Mouse (Mus musculus): ENCODE results near the gene Srbd1. TPM values are rescaled to one million over a fixed set of nuclear protein-coding genes. Genes with fewer than 3 reads are reported as not detected.

Srbd1 gene
- polyA plus RNA-seq, 1 experiment from 2014 or later: 11.5 TPM

DNA sequence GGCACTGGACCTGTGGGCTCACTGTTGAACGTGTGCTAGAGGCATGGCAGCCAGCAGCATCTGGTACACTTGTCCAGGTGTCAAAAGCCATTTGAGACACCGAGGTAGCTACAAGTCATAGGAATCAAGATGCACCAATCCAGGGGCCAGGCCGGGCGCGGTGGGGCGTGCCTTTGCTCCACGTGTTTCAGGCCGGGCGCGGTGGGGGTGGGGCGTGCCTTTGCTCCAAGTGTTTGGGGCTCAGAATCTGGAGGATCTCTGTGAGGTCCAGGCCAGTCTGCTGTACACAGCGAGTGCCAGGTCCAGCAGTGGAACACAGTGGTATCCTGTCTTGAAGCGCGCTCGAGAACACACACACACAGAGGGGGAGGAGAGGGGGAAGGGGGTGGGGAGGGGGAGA is 17.7 kb upstream of the Srbd1 start:
- H3K27me3 ChIP-seq (replicated peaks; ENCODE audit: control insufficient read depth, insufficient read depth, low read length): no peaks in the 10 kb centered on the region
- no peak overlapping the region for H3K4me3 ChIP-seq (ENCODE audit: low read depth, low read length)
- no peak overlapping the region for H3K27ac ChIP-seq (ENCODE audit: low read depth, low read length)
- H3K36me3 ChIP-seq (ENCODE audit: control insufficient read depth, insufficient read depth, low read length): no peaks in the 10 kb centered on the region
- no peak for ATAC-seq (replicated peaks; ENCODE audit: low FRiP score)
- no peak overlapping the region for H3K9ac ChIP-seq (ENCODE audit: low read depth, low read length)
- H3K4me2 ChIP-seq: no peak overlapping the region
- no peaks in the 10 kb centered on the region for H3K9me3 ChIP-seq (ENCODE audit: control insufficient read depth, low read length)
- WGBS: 55% methylated on average over 15 of the region's 15 CpGs
- H3K4me1 ChIP-seq (replicated peaks; ENCODE audit: control insufficient read depth, insufficient read depth, low read length): no peaks in the 10 kb centered on the region
- no peak for DNase-seq (ENCODE audit: low spot score)

DNA sequence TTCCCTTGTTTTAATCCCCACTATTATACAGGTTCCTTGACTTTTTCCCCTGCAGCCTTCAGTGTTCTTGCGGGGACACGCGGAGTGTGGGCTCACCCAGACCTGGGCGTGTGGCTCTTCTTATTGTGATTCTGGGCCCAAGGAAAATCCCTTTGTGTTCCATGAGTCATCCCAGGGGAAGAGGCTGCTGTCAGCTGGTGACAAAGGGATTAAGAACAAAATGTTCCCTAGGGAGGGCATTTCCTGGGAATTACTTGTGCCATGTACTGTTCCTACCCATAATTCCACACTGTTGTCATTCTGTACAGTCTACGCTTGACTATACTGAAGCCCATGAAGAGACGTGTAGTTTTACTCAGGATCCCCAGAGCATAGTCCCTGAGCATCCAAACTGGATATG is 12.0 kb upstream of the Srbd1 start:
- Histone ChIP-seq H3K9me3 (ENCODE audit: control insufficient read depth, low read length) (no peaks in the 10 kb centered on the region), H3K27ac (ENCODE audit: low read depth, low read length) (no peak overlapping the region), H3K36me3 (ENCODE audit: control insufficient read depth, insufficient read depth, low read length) (no peaks in the 10 kb centered on the region), H3K27me3 (replicated peaks; ENCODE audit: control insufficient read depth, insufficient read depth, low read length) (no peaks in the 10 kb centered on the region), H3K4me2 (no peak overlapping the region), H3K4me3 (ENCODE audit: low read depth, low read length) (no peak overlapping the region), H3K4me1 (replicated peaks; ENCODE audit: control insufficient read depth, insufficient read depth, low read length) (no peaks in the 10 kb centered on the region), H3K9ac (ENCODE audit: low read depth, low read length) (no peak overlapping the region)
- ATAC-seq (replicated peaks; ENCODE audit: low FRiP score): no peak
- 88% methylated on average over 6 of the region's 6 CpGs for WGBS
- no peak for DNase-seq (ENCODE audit: low spot score)

DNA sequence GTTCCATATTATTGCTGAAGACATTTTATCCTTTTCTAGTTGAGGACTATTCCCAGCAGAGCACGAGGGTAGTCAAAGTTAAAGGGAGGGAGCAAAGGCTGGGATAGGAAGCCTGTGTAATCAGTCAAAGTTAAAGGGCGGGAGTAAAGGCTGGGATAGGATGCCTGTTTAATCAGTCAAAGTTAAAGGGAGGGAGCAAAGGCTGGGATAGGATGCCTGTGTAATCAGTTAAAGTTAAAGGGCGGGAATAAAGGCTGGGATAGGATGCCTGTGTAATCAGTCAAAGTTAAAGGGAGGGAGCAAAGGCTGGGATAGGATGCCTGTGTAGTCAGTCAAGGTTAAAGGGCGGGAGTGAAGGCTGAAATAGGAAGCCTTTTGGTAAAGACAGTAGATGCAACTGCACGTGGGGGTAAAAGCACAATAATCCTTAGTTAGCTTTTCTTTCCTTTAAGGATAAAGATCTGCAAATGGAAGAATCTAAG is 5.9 kb upstream of the Srbd1 start:
- no peak overlapping the region for H3K4me3 ChIP-seq (ENCODE audit: low read depth, low read length)
- no peaks in the 10 kb centered on the region for H3K27me3 ChIP-seq (replicated peaks; ENCODE audit: control insufficient read depth, insufficient read depth, low read length)
- no peaks in the 10 kb centered on the region for H3K36me3 ChIP-seq (ENCODE audit: control insufficient read depth, insufficient read depth, low read length)
- no peak overlapping the region for H3K27ac ChIP-seq (ENCODE audit: low read depth, low read length)
- no peak overlapping the region for H3K9ac ChIP-seq (ENCODE audit: low read depth, low read length)
- DNase-seq (ENCODE audit: low spot score) (no peak), ATAC-seq (replicated peaks; ENCODE audit: low FRiP score) (peak; percentile 88)
- H3K9me3 ChIP-seq (ENCODE audit: control insufficient read depth, low read length): no peaks in the 10 kb centered on the region
- WGBS: 18% methylated on average over 5 of the region's 5 CpGs
- H3K4me1 ChIP-seq (replicated peaks; ENCODE audit: control insufficient read depth, insufficient read depth, low read length): peaks cover 6% of the 10 kb centered on the region; the same call in 1 of the 2 replicates
- H3K4me2 ChIP-seq: peak overlapping the region; percentile 17; the same call in 1 of the 2 replicates

DNA sequence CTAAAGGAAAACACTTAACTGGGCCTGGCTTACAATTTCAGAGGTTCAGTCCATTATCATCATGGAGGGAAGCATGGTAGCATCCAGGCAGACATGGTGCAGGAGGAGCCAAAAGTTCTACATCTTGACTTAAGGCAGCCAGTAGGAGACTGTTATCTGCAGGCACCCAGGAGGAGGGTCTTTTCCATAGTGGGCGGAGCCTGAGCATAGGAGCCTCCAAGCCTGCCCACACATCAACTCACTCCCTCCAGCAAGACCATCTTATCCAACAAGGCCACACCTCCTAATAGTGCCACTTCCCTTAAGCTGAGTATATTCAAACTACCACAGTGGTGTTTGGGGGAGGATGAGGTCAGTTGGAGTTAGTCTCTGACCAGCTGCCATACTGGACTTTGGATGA is 4.8 kb upstream of the Srbd1 start:
- no peak overlapping the region for H3K9ac ChIP-seq (ENCODE audit: low read depth, low read length)
- no peaks in the 10 kb centered on the region for H3K36me3 ChIP-seq (ENCODE audit: control insufficient read depth, insufficient read depth, low read length)
- ATAC-seq (replicated peaks; ENCODE audit: low FRiP score) (0 out of 2 replicates have a peak, but pooled peaks have one; percentile 16), DNase-seq (ENCODE audit: low spot score) (no peak)
- WGBS: 82% methylated on average over 1 of the region's 1 CpGs
- no peak overlapping the region for H3K4me3 ChIP-seq (ENCODE audit: low read depth, low read length)
- H3K9me3 ChIP-seq (ENCODE audit: control insufficient read depth, low read length): no peaks in the 10 kb centered on the region
- H3K27me3 ChIP-seq (replicated peaks; ENCODE audit: control insufficient read depth, insufficient read depth, low read length): no peaks in the 10 kb centered on the region
- no peak overlapping the region for H3K27ac ChIP-seq (ENCODE audit: low read depth, low read length)
- H3K4me2 ChIP-seq: no peak overlapping the region
- peaks cover 10% of the 10 kb centered on the region; the same call in 1 of the 2 replicates for H3K4me1 ChIP-seq (replicated peaks; ENCODE audit: control insufficient read depth, insufficient read depth, low read length)

DNA sequence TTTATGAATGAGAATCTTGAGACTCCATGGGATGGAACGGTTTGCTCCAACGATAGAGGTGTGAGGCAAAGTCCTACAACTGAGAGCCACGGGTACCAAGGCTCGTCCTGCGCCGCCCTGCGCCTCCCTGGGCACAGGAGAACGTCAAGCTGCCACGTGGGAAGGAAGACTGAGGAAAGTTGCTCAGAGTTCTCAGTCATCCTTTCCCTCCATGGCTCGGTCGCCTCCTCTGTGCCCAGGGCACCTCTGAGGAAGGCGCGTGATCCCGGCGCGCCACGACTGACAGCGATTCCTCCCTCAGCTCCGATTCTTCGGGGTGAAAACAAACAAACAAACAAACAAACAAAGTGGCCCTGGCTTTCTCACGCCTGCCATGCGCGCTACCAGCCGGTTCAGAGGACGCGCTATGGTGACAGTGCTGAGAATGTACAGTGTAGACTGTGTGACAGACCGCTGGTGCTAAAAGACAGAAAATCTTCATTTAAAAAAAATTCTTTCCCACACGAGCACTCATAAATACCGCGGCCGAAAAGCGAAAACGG is 367 bp downstream of the Srbd1 start:
- no peaks in the 10 kb centered on the region for H3K27me3 ChIP-seq (replicated peaks; ENCODE audit: control insufficient read depth, insufficient read depth, low read length)
- DNase-seq (ENCODE audit: low spot score) (no peak), ATAC-seq (replicated peaks; ENCODE audit: low FRiP score) (peak; percentile 77)
- 1% methylated on average over 33 of the region's 33 CpGs for WGBS
- H3K36me3 ChIP-seq (ENCODE audit: control insufficient read depth, insufficient read depth, low read length): 0 out of 2 replicates have a peak, but pooled peaks cover 2% of the 10 kb centered on the region
- H3K4me2 ChIP-seq: peak overlapping the region; percentile 86
- H3K4me3 ChIP-seq (ENCODE audit: low read depth, low read length): peak overlapping the region; percentile 86
- no peaks in the 10 kb centered on the region for H3K9me3 ChIP-seq (ENCODE audit: control insufficient read depth, low read length)
- peaks cover 7% of the 10 kb centered on the region; the same call in 1 of the 2 replicates for H3K4me1 ChIP-seq (replicated peaks; ENCODE audit: control insufficient read depth, insufficient read depth, low read length)
- H3K27ac ChIP-seq (ENCODE audit: low read depth, low read length): peak overlapping the region; percentile 1; the same call in 1 of the 2 replicates
- peak overlapping the region; percentile 85 for H3K9ac ChIP-seq (ENCODE audit: low read depth, low read length)

DNA sequence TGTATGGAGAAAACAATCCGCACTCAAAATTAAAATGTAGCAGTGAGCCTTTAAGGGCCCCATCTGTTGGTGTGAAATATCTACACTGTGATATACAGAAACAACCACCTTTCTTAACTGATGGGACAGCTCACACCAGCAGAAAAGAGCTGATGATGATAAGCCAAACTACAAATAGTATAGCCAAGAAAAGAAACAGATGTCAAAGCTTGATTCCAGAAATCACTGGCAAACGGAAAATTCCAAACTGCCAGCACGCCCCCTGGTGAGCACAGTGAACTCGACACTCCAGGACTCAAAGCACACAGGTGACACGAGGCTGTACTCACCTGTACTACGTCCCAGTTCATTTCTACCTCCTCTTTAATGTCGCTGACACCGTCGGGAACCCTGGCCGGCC is 9.1 kb downstream of the Srbd1 start:
- WGBS: 86% methylated on average over 10 of the region's 10 CpGs
- ATAC-seq (replicated peaks; ENCODE audit: low FRiP score): no peak
- H3K36me3 ChIP-seq (ENCODE audit: control insufficient read depth, insufficient read depth, low read length): peaks cover 16% of the 10 kb centered on the region
- no peak overlapping the region for H3K9ac ChIP-seq (ENCODE audit: low read depth, low read length)
- no peaks in the 10 kb centered on the region for H3K27me3 ChIP-seq (replicated peaks; ENCODE audit: control insufficient read depth, insufficient read depth, low read length)
- no peak overlapping the region for H3K27ac ChIP-seq (ENCODE audit: low read depth, low read length)
- DNase-seq (ENCODE audit: low spot score): no peak
- no peaks in the 10 kb centered on the region for H3K4me1 ChIP-seq (replicated peaks; ENCODE audit: control insufficient read depth, insufficient read depth, low read length)
- H3K4me3 ChIP-seq (ENCODE audit: low read depth, low read length): no peak overlapping the region
- H3K9me3 ChIP-seq (ENCODE audit: control insufficient read depth, low read length): no peaks in the 10 kb centered on the region
- H3K4me2 ChIP-seq: no peak overlapping the region

DNA sequence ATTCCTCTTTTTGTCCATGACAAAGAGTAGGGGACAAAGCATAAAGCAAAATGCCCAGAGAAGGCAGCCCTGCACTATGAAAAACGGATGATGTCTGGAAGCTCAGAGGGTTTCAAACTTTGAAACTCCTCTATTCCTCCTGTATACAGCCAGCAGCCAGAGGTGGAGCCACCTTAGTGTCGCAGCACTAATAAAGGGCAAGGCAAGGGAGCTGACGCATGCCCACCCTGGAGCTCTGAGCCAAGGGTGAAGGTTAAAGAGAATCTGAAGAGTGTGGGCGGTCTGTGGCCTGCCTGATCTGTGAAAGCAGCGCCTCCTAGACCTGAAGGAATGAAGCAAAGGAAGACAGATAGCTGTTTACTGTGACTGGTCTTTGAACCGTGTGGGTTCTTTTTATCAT is 10.5 kb downstream of the Srbd1 start:
- Histone ChIP-seq H3K27me3 (replicated peaks; ENCODE audit: control insufficient read depth, insufficient read depth, low read length) (no peaks in the 10 kb centered on the region), H3K4me3 (ENCODE audit: low read depth, low read length) (no peak overlapping the region), H3K27ac (ENCODE audit: low read depth, low read length) (no peak overlapping the region), H3K36me3 (ENCODE audit: control insufficient read depth, insufficient read depth, low read length) (peaks cover 16% of the 10 kb centered on the region), H3K9ac (ENCODE audit: low read depth, low read length) (no peak overlapping the region), H3K4me1 (replicated peaks; ENCODE audit: control insufficient read depth, insufficient read depth, low read length) (no peaks in the 10 kb centered on the region), H3K9me3 (ENCODE audit: control insufficient read depth, low read length) (no peaks in the 10 kb centered on the region), H3K4me2 (no peak overlapping the region)
- 82% methylated on average over 6 of the region's 6 CpGs for WGBS
- ATAC-seq (replicated peaks; ENCODE audit: low FRiP score) (no peak), DNase-seq (ENCODE audit: low spot score) (no peak)

DNA sequence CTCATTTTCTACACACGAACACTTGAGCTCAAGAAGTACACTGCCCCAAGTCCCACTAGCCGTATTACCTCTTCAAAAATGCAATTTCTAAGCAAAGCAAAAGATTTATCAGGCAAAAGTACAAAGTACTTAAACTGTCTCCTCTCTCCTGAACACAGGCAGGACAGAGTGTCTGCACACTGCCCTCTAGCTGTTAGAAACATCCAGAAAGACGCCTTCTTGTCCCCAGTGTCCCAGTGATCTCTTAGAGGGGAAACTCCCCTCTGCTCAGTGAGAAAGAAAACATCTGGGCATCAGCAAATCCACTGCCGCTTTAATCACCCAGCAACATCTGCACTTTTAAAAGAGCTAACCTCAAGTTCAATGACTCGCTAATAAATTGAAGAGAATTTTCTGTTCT is 12.4 kb downstream of the Srbd1 start:
- no peak overlapping the region for H3K4me3 ChIP-seq (ENCODE audit: low read depth, low read length)
- H3K9me3 ChIP-seq (ENCODE audit: control insufficient read depth, low read length): no peaks in the 10 kb centered on the region
- peaks cover 13% of the 10 kb centered on the region for H3K36me3 ChIP-seq (ENCODE audit: control insufficient read depth, insufficient read depth, low read length)
- no peak overlapping the region for H3K4me2 ChIP-seq
- H3K27me3 ChIP-seq (replicated peaks; ENCODE audit: control insufficient read depth, insufficient read depth, low read length): no peaks in the 10 kb centered on the region
- no peak overlapping the region for H3K27ac ChIP-seq (ENCODE audit: low read depth, low read length)
- DNase-seq (ENCODE audit: low spot score): no peak
- WGBS: 77% methylated on average over 5 of the region's 5 CpGs
- no peak for ATAC-seq (replicated peaks; ENCODE audit: low FRiP score)
- H3K4me1 ChIP-seq (replicated peaks; ENCODE audit: control insufficient read depth, insufficient read depth, low read length): no peaks in the 10 kb centered on the region
- H3K9ac ChIP-seq (ENCODE audit: low read depth, low read length): no peak overlapping the region

DNA sequence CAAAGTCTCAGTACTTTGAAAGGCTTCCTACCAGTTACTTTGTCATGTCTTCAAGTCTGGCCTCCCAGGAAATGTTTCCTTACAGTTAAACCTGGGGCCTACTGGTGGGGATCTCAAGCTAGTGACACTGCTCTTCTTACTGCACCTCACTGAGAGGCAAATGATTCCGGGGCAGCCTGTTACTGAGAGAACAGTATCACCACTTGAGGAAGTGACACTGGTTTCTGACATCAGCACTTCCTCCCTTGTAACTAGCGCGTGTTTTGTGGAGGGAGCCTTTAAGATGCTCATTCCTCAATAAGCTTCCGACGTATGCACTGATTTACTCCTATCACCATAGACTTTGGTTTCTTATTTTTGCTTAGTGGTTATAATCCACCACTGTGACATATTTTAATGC is 16.8 kb downstream of the Srbd1 start:
- H3K4me1 ChIP-seq (replicated peaks; ENCODE audit: control insufficient read depth, insufficient read depth, low read length): no peaks in the 10 kb centered on the region
- ATAC-seq (replicated peaks; ENCODE audit: low FRiP score) (no peak), DNase-seq (ENCODE audit: low spot score) (no peak)
- 81% methylated on average over 5 of the region's 5 CpGs for WGBS
- H3K27me3 ChIP-seq (replicated peaks; ENCODE audit: control insufficient read depth, insufficient read depth, low read length): no peaks in the 10 kb centered on the region
- H3K9ac ChIP-seq (ENCODE audit: low read depth, low read length): no peak overlapping the region
- H3K4me2 ChIP-seq: no peak overlapping the region
- no peaks in the 10 kb centered on the region for H3K9me3 ChIP-seq (ENCODE audit: control insufficient read depth, low read length)
- no peak overlapping the region for H3K4me3 ChIP-seq (ENCODE audit: low read depth, low read length)
- H3K27ac ChIP-seq (ENCODE audit: low read depth, low read length): no peak overlapping the region
- peaks cover 11% of the 10 kb centered on the region; the same call in 1 of the 2 replicates for H3K36me3 ChIP-seq (ENCODE audit: control insufficient read depth, insufficient read depth, low read length)
